Mouse (Mus musculus): ENCODE data around the gene Mymk.

- no peak for TF ChIP-seq CTCF (IDR thresholded peaks at IDR 0.05; ENCODE audit: insufficient read depth, low read depth, low read length)
- no peak for TF ChIP-seq POLR2A (IDR thresholded peaks at IDR 0.05; ENCODE audit: insufficient read depth, low read depth, low read length)
These were observed 36.2 kb upstream of the Mymk start for GRCm38 (mm10) chr2:27108144-27108543.
